Mouse (Mus musculus) forebrain, embryonic 16.5 days (tissue): ENCODE results near the gene Actg1. TPM values are rescaled to one million over a fixed set of nuclear protein-coding genes. Genes with fewer than 3 reads are reported as not detected.

ENCODE experiments used
- ATAC-seq: fragments of 200-750 bp; cut with Nextera tagmentation; 2 replicates; pipeline ENCODE4 v1.8.0; 2017; ENCODE audit warnings: mild to moderate bottlenecking, moderate library complexity
- H3K27ac ChIP-seq: fragments of 300-500 bp; sonication (generic); 2 replicates; pipeline ENCODE4 v1.5.1; 2014; ENCODE audit warnings: low read length, control low read depth
- H3K27me3 ChIP-seq: fragments of 300-500 bp; sonication (generic); replicated peaks from 2 replicates; pipeline ENCODE4 v1.6.1; 2014; ENCODE audit warnings: low read length; ENCODE audit not compliant: control insufficient read depth, insufficient read depth
- H3K36me3 ChIP-seq: fragments of 300-500 bp; sonication (generic); 2 replicates; pipeline ENCODE4 v1.6.1; 2014; ENCODE audit not compliant: control insufficient read depth, insufficient read depth
- H3K4me1 ChIP-seq: fragments of 300-500 bp; sonication (generic); replicated peaks from 2 replicates; pipeline ENCODE4 v1.6.1; 2014; ENCODE audit warnings: low read length; ENCODE audit not compliant: control insufficient read depth, insufficient read depth
- H3K4me2 ChIP-seq: fragments of 300-500 bp; sonication (generic); 2 replicates; pipeline ENCODE4 v1.6.1; 2014; ENCODE audit warnings: mild to moderate bottlenecking, low read length, control low read depth
- H3K4me3 ChIP-seq: fragments of 300-500 bp; sonication (generic); replicated peaks from 2 replicates; pipeline ENCODE4 v1.5.1; 2014; ENCODE audit warnings: mild to moderate bottlenecking, low read length, control low read depth
- H3K9ac ChIP-seq: fragments of 300-500 bp; sonication (generic); replicated peaks from 2 replicates; pipeline ENCODE4 v1.6.1; 2014; ENCODE audit warnings: low read depth, low read length, control low read depth
- H3K9me3 ChIP-seq: fragments of 300-500 bp; sonication (generic); 2 replicates; pipeline ENCODE4 v1.6.1; 2016; ENCODE audit warnings: low read length; ENCODE audit not compliant: control insufficient read depth
- WGBS: fragments of 180-500 bp; shearing (Covaris S2); extraction: QIAGEN DNeasy Blood & Tissue Kit; methylation state at CpG from one replicate; pipeline ENCODE4 v1.1.7; 2014; 5-methylcytosine and 5-hydroxymethylcytosine counted together
- polyA plus RNA-seq: library from polyadenylated mRNA; unstranded; fragments of >200 nt; fragmentation: Nextera tagmentation; extraction: Ambion mirVana; gene quantifications from 2 replicates; pipeline ENCODE4 v1.2.1, GENCODE M21; 2015

The Actg1 gene
- polyA plus RNA-seq, 1 experiment from 2014 or later = 4,175 TPM

- ATAC-seq = peak; percentile 84
These were observed 30.5 kb upstream of the Actg1 start, which contains the start of gene Faap100 for GRCm38 (mm10) chr11:120378611-120379540. Gene Faap100, minus strand, starts transcription at chr11:120378764.

GRCm38 (mm10) chr11:120378031-120378610 is 29.8 kb upstream of the Actg1 start:
- peaks cover 35% of the 10 kb centered on the region for H3K4me1 ChIP-seq
- H3K27ac ChIP-seq = peak overlapping the region; percentile 81; the same call in 1 of the 2 replicates
- 3% methylated on average over 35 of the region's 40 CpGs for WGBS
- peak; percentile 16 for ATAC-seq
- peak overlapping the region; percentile 92 for H3K4me3 ChIP-seq
- no peaks in the 10 kb centered on the region for H3K9me3 ChIP-seq
- no peaks in the 10 kb centered on the region for H3K27me3 ChIP-seq
- H3K9ac ChIP-seq = peak overlapping the region; percentile 87
- peak overlapping the region; percentile 94 for H3K4me2 ChIP-seq
- H3K36me3 ChIP-seq = peaks cover 34% of the 10 kb centered on the region

More at GRCm38 (mm10) chr11:120378611-120379540, 30.5 kb upstream of the Actg1 start, which contains the start of gene Faap100:
- Histone ChIP-seq H3K4me3 (peak within 1 kb of the TSS; percentile 92), H3K27ac (peak within 1 kb of the TSS; percentile 81), H3K9me3 (no peaks in the 10 kb centered on the region), H3K4me1 (peaks cover 33% of the 10 kb centered on the region), H3K4me2 (peak within 1 kb of the TSS; percentile 94), H3K36me3 (peaks cover 34% of the 10 kb centered on the region), H3K9ac (peak within 1 kb of the TSS; percentile 87), H3K27me3 (no peaks in the 10 kb centered on the region)
- WGBS = 9% methylated on average over 53 of the region's 54 CpGs

GRCm38 (mm10) chr11:120377337-120377736 is 29.0 kb upstream of the Actg1 start:
- H3K9ac ChIP-seq = peak overlapping the region; percentile 87
- H3K27me3 ChIP-seq = no peaks in the 10 kb centered on the region
- H3K9me3 ChIP-seq = no peaks in the 10 kb centered on the region
- H3K27ac ChIP-seq = no peak overlapping the region
- WGBS = 72% methylated on average over 10 of the region's 10 CpGs
- H3K4me3 ChIP-seq = peak overlapping the region; percentile 92
- peaks cover 35% of the 10 kb centered on the region for H3K4me1 ChIP-seq
- H3K36me3 ChIP-seq = peaks cover 33% of the 10 kb centered on the region
- H3K4me2 ChIP-seq = peak overlapping the region; percentile 94
- ATAC-seq = no peak

GRCm38 (mm10) chr11:120376302-120377160 is 28.2 kb upstream of the Actg1 start:
- ATAC-seq = no peak
- H3K36me3 ChIP-seq = peaks cover 28% of the 10 kb centered on the region
- no peak overlapping the region for H3K27ac ChIP-seq
- H3K4me3 ChIP-seq = no peak overlapping the region
- peak overlapping the region; percentile 94 for H3K4me2 ChIP-seq
- no peak overlapping the region for H3K9ac ChIP-seq
- 89% methylated on average over 17 of the region's 17 CpGs for WGBS
- peaks cover 35% of the 10 kb centered on the region for H3K4me1 ChIP-seq
- no peaks in the 10 kb centered on the region for H3K9me3 ChIP-seq
- no peaks in the 10 kb centered on the region for H3K27me3 ChIP-seq

GRCm38 (mm10) chr11:120375324-120375723 is 27.0 kb upstream of the Actg1 start:
- no peaks in the 10 kb centered on the region for H3K9me3 ChIP-seq
- no peak overlapping the region for H3K4me2 ChIP-seq
- 94% methylated on average over 10 of the region's 10 CpGs for WGBS
- ATAC-seq = no peak
- peaks cover 35% of the 10 kb centered on the region for H3K4me1 ChIP-seq
- H3K27ac ChIP-seq = no peak overlapping the region
- peaks cover 24% of the 10 kb centered on the region for H3K36me3 ChIP-seq
- H3K9ac ChIP-seq = no peak overlapping the region
- no peaks in the 10 kb centered on the region for H3K27me3 ChIP-seq
- H3K4me3 ChIP-seq = no peak overlapping the region

- Histone ChIP-seq H3K4me2 (no peak overlapping the region), H3K9ac (no peak overlapping the region), H3K36me3 (peaks cover 26% of the 10 kb centered on the region), H3K4me1 (peaks cover 34% of the 10 kb centered on the region), H3K9me3 (no peaks in the 10 kb centered on the region), H3K4me3 (no peak overlapping the region), H3K27me3 (no peaks in the 10 kb centered on the region), H3K27ac (no peak overlapping the region)
- no peak for ATAC-seq
- 72% methylated on average over 23 of the region's 23 CpGs for WGBS
These were observed 25.7 kb upstream of the Actg1 start for GRCm38 (mm10) chr11:120373820-120374586.

GRCm38 (mm10) chr11:120373025-120373424 is 24.7 kb upstream of the Actg1 start:
- no peaks in the 10 kb centered on the region for H3K27me3 ChIP-seq
- no peaks in the 10 kb centered on the region for H3K9me3 ChIP-seq
- H3K36me3 ChIP-seq = peaks cover 26% of the 10 kb centered on the region
- no peak overlapping the region for H3K9ac ChIP-seq
- peaks cover 30% of the 10 kb centered on the region for H3K4me1 ChIP-seq
- H3K4me3 ChIP-seq = no peak overlapping the region
- H3K4me2 ChIP-seq = no peak overlapping the region
- 59% methylated on average over 13 of the region's 13 CpGs for WGBS
- ATAC-seq = no peak
- H3K27ac ChIP-seq = no peak overlapping the region

- H3K4me1 ChIP-seq = peaks cover 21% of the 10 kb centered on the region
- H3K9ac ChIP-seq = no peak overlapping the region
- ATAC-seq = peak; percentile 49
- no peak overlapping the region for H3K4me2 ChIP-seq
- H3K36me3 ChIP-seq = peaks cover 17% of the 10 kb centered on the region
- H3K9me3 ChIP-seq = no peaks in the 10 kb centered on the region
- 28% methylated on average over 8 of the region's 8 CpGs for WGBS
- H3K27me3 ChIP-seq = no peaks in the 10 kb centered on the region
- no peak overlapping the region for H3K4me3 ChIP-seq
- no peak overlapping the region for H3K27ac ChIP-seq
These were observed 21.3 kb upstream of the Actg1 start for GRCm38 (mm10) chr11:120369656-120370055.
